Mouse (Mus musculus) gonadal fat pad, adult 2 months (tissue): ENCODE results near the gene Lrrc8c. TPM values are rescaled to one million over a fixed set of nuclear protein-coding genes. Genes with fewer than 3 reads are reported as not detected.
"Not testable (repeated sequence)": the region's sequence is repeated elsewhere in the genome, so short reads cannot be mapped to it uniquely, and the experiment has no call there.

Experiments used
- DNase-seq: peaks from one replicate; pipeline ENCODE4 v3.0.0-alpha.2; 2012; ENCODE audit warnings: low read depth
- polyA plus RNA-seq: library from polyadenylated mRNA; depleted of rRNA; stranded (reverse); fragments of >200 nt; gene quantifications from 2 replicates; pipeline ENCODE4 v1.2.3, GENCODE M21; 2012; rRNA removed

The Lrrc8c gene
- polyA plus RNA-seq, 1 experiment = 34.6 TPM

DNA sequence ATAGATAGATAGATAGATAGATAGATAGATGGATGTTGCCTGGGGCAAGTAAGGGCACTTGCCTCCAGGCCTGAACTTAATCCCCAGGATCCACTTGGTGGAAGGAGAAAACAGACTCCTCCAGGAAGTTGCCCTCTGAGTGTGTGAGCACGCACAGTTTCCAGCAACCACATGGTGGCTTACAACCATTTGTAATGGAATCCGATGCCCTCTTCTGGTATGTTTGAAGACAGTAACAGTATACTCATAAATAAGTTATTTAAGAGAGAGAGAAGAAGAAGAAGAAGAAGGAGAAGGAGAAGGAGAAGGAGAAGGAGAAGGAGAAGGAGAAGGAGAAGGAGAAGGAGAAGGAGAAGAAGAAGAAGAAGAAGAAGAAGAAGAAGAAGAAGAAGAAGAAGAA lies 119.1 kb downstream of the Lrrc8c start:
- DNase-seq = not testable (repeated sequence)

GRCm38 (mm10) chr5:105638916-105639315 lies 119.7 kb downstream of the Lrrc8c start:
- no peak for DNase-seq

GRCm38 (mm10) chr5:105639363-105639762 lies 120.2 kb downstream of the Lrrc8c start:
- DNase-seq = no peak

DNA sequence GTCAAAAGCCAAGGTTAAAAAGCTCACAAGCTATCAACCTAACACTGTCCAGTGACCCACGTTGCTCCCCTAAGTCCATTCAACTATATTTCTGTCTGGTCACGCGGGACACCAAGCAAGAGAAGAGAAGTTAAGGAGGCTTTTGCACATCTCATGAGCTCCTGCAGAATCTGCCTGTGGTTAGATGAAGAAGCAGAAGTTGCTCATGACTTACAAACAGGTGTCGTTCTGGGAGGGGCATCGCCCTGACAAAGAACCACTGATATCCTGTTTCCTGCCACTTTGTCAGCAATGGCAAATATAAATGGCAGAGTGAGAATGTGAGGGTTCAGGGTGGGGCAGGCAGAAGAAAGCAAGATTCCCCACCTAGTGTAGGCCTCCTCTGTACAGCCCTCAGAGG lies 123.3 kb downstream of the Lrrc8c start:
- DNase-seq = no peak

DNA sequence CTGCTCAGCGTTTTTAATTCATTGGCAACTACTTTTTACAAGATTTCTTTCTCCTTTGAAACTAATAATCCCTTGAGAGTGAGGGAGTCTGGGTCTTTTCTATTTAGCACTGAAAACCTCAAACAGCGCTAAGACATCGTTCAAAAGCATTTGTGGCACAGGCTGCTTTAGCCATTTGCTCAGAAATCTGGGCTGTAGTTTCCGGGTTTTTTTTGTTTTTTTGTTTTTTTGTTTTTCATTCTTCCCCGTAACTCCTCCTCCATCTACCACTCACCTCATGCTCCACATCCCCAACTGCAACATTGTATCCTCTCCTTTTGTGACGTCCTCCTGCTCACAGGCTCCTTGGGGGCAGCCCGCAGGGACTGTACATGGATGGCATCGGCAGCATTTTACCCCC lies 124.1 kb downstream of the Lrrc8c start:
- no peak for DNase-seq

- DNase-seq = no peak
Measured at GRCm38 (mm10) chr5:105644195-105644594, 125.0 kb downstream of the Lrrc8c start.

- DNase-seq = no peak
Measured at GRCm38 (mm10) chr5:105647094-105647493, 127.9 kb downstream of the Lrrc8c start.

DNA sequence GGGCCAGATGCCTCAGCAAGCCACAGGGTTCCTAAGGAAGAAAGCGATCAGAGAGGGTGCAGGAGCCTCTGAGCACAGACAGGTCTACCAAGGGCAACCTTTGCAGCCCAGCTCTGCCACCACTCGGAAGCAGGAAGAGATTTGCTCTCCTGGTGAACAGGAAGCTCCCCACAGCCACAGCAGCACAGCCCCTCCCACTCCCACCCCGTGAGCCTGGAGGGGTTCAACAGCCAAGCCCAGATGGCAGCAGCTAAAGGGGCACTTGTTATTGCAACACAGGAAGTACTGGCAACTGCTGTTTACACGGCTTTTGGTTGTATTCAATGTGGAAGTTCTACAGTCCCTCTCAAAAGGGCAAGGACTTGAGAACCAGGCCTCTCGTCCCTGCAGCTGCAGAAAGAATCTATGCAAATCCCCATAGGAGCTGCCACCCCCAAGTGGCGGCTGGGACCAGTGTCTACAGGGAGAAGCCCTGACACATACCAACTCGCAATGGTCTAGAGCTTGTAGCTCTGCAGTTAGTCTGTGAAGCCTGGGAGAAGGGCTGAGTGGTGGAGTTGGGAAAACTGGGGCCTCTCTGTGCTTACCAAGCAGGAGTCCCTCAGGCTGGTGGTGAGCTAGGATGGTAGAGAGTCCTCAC lies 129.6 kb downstream of the Lrrc8c start:
- no peak for DNase-seq

- no peak for DNase-seq
Measured at GRCm38 (mm10) chr5:105649514-105650001, 130.4 kb downstream of the Lrrc8c start.

DNA sequence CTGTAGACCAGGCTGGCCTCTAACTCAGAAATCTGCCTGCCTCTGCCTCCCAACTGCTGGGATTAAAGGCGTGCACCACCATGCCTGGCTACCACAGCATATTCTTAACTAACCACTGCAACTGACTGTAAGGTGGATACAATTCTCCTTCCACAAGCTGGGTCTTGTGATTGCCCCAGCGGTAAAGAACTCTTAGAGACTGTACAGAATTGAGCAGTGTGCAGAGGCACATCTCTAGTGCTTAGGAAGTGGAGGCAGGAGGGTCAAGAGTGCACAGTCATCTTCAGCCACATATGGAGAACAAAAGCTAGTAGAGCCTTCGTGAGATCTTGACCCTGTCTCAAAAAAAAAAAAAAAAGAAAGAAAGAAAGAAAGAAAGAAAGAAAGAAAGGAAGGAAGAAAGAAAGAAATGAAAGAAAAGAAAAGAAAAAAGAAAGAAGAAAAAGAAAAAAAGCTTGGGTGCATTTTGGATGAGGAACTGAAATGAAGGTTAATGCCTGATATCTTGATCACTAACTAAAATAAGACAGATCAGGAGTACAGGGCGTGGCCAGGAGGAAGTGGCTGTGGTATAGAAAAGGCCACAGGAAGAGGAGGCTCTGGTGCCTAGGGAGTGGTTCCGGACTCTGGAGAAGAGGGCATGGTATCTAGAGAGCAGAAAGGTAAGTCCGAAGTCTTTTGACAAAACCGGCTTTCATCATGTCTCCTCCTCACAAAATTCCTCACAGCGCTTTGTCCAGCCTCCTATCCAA lies 131.7 kb downstream of the Lrrc8c start:
- no peak for DNase-seq

GRCm38 (mm10) chr5:105651561-105651991 lies 132.4 kb downstream of the Lrrc8c start:
- DNase-seq = no peak

- peak; percentile 4 for DNase-seq
Measured at GRCm38 (mm10) chr5:105654237-105655063, 135.3 kb downstream of the Lrrc8c start.

- DNase-seq = no peak
Measured at GRCm38 (mm10) chr5:105655100-105655734, 136.0 kb downstream of the Lrrc8c start.

GRCm38 (mm10) chr5:105661894-105662293 lies 142.7 kb downstream of the Lrrc8c start:
- no peak for DNase-seq

Other genes starting within 250 kb of the Lrrc8c start
- gene Gm43302, start 225.7 kb upstream of the Lrrc8c start, polyA plus RNA-seq = 1.1 and 2.0 TPM in 2 replicates
- 3.2 and 4.5 TPM in 2 replicates for gene Gbp6, start 225.7 kb upstream of the Lrrc8c start, polyA plus RNA-seq
- gene Lrrc8b, start 103.6 kb upstream of the Lrrc8c start, polyA plus RNA-seq = 12.6 TPM in 2 replicates
- gene Lrrc8d, start 180.6 kb downstream of the Lrrc8c start, polyA plus RNA-seq = 9.1 and 16.6 TPM in 2 replicates